Comparison of ENCODE assay signal across 10 mouse cellular contexts in the genomic region with DNA sequence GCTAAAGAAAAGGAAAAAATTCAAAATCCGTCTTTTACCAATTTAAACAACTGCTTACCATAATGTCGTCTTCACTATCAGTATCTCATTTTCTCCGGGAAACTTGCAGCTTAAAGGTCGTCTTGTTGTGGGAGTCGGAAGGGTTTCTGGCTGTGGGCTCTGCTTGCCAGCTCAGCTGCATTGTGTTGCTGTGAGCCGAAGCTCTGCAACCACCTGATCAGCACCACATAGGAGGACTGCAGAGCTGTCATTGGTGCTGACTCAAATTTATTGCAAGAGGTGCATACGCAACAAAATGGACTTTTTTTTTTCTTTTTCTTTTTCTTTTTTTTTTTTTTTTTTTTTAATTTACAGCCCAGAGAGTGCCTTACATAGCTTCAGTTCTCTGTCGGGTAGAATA. TPM values are rescaled to one million over a fixed set of nuclear protein-coding genes. Genes with fewer than 3 reads are reported as not detected.
DNase-seq lines count a peak whose midpoint lies in the region; ATAC-seq and TF ChIP-seq lines count a peak whose summit lies in the region.
"Had no signal": no experiment of that assay in that cellular context is flagged by ENCODE, and none has a peak within 500 bp of the region (broad histone marks: within the 10 kb centered on the region; RNA-seq: fewer than 3 reads in every experiment).

A gene (minus strand): TSS at position 240 of the 400 bp plus-strand sequence.

- H3K9me3 ChIP-seq in neural tube, embryonic 14.5 days (ENCODE audit: control insufficient read depth, low read length), result no peaks in the 10 kb centered on the region
- H3K9me3 ChIP-seq: limb, embryonic 12.5 days had no signal

- no peaks in the 10 kb centered on the region for H3K27me3 ChIP-seq in neural tube, embryonic 14.5 days (ENCODE audit: control insufficient read depth, insufficient read depth, low read length)
- H3K27me3 ChIP-seq: limb, embryonic 12.5 days; Patski had no signal

- TF ChIP-seq CTCF in brain, embryonic 14.5 days (IDR thresholded peaks at IDR 0.05; ENCODE audit: borderline replicate concordance, extremely low read depth, insufficient read depth, insufficient read length), result no peak

- no peak within 1 kb of the TSS for H3K9ac ChIP-seq in neural tube, embryonic 14.5 days (replicated peaks; ENCODE audit: low read depth, low read length)
- H3K9ac ChIP-seq: limb, embryonic 12.5 days had no signal

- no peak for TF ChIP-seq POLR2A in brain, embryonic 14.5 days (IDR thresholded peaks at IDR 0.05; ENCODE audit: borderline replicate concordance, extremely low read depth, insufficient read depth, insufficient read length, poor library complexity, severe bottlenecking)

- H3K4me2 ChIP-seq in neural tube, embryonic 14.5 days (ENCODE audit: low read depth, low read length), result no peak within 1 kb of the TSS; the same call in 1 of the 2 replicates
- H3K4me2 ChIP-seq: heart, embryonic 11.5 days; limb, embryonic 12.5 days had no signal

- peak; percentile 88 for DNase-seq in brain, embryonic 14.5 days (ENCODE audit: low read depth)
- DNase-seq in frontal cortex, adult 2 months (ENCODE audit: extremely low spot score in 1 of 2, low spot score in 1 of 2), result peak; percentile 68 to 83
- peak; percentile 64 to 65 for DNase-seq in layer of hippocampus, postnatal 36 days
- no peak for DNase-seq in thymus, postnatal 36 days
- DNase-seq in adrenal gland, adult 8-10 months, result no peak
- DNase-seq in kidney, adult 11 months, result no peak

- 24% methylated on average over 8 of the region's 8 CpGs for WGBS in neural tube, embryonic 14.5 days

- no peak within 1 kb of the TSS for H3K4me3 ChIP-seq in neural tube, embryonic 14.5 days (ENCODE audit: low read depth, low read length)
- H3K4me3 ChIP-seq: limb, embryonic 12.5 days had no signal

- ATAC-seq in neural tube, embryonic 14.5 days (ENCODE audit: low read depth), result 0 out of 2 replicates have a peak, but pooled peaks have one; percentile 44
- ATAC-seq: Patski had no signal

- 0 out of 2 replicates have a peak within 1 kb of the TSS, but pooled peaks have one; percentile 52 for H3K27ac ChIP-seq in neural tube, embryonic 14.5 days (ENCODE audit: low read depth, low read length)
- H3K27ac ChIP-seq: limb, embryonic 12.5 days had no signal

- H3K36me3 ChIP-seq in neural tube, embryonic 14.5 days (ENCODE audit: control insufficient read depth, insufficient read depth, low read length), result no peaks in the 10 kb centered on the region
- H3K36me3 ChIP-seq: limb, embryonic 12.5 days had no signal

- 0 out of 2 replicates have a peak, but pooled peaks cover 5% of the 10 kb centered on the region for H3K4me1 ChIP-seq in neural tube, embryonic 14.5 days (ENCODE audit: control insufficient read depth, insufficient read depth, low read length)
- H3K4me1 ChIP-seq: limb, embryonic 12.5 days had no signal

RNA-seq across cellular contexts. Expression of the gene that starts here (rescaled TPM):
- polyA plus RNA-seq in brain, embryonic 14.5 days (2012; rRNA removed), result 2.3 and 2.5 TPM in 2 replicates
- 114 and 125 TPM in 2 replicates for polyA plus RNA-seq in frontal cortex, adult 2 months (2012; rRNA removed)
- 10 to 100 TPM; 80.9 to 92.7 TPM for total RNA-seq in layer of hippocampus, postnatal 36 days (2021)
- 8.2 and 16.9 TPM in 2 replicates for polyA plus RNA-seq in neural tube, embryonic 14.5 days (2014; fragmentation: Nextera tagmentation; extraction: Ambion mirVana)
- 10 to 100 TPM in 1 of 4 experiments, 1 to 10 TPM in 3; 6.7 to 12.9 (median 8.5) TPM for total RNA-seq in adrenal gland, adult 8-10 months (2022)
- polyA plus RNA-seq: Patski had no signal

Comparison
In these comparisons a context has a peak if more than half of its experiments do, and no peak if none do; other contexts are left out.
1. RNA of the gene that starts here (total RNA-seq): 80.9 to 92.7 TPM in layer of hippocampus, postnatal 36 days; 6.7 to 12.9 TPM in adrenal gland, adult 8-10 months; every median in the first group is over 4 times any median in the second.
2. DNase-seq: peak in brain, embryonic 14.5 days (single experiment), frontal cortex, adult 2 months (2 of 2) and layer of hippocampus, postnatal 36 days (2 of 2); none in thymus, postnatal 36 days (0 of 2), adrenal gland, adult 8-10 months (single experiment) and kidney, adult 11 months (single experiment).